Mouse (Mus musculus) megakaryocyte, embryonic 14.5 days (primary cell): Measurements from ENCODE around the gene Gja5.

ENCODE experiments used
- FLI1 ChIP-seq: IDR thresholded peaks from 2 replicates; pipeline ENCODE4 v1.6.1; 2012; ENCODE audit warnings: low read length, inconsistent platforms, mixed read lengths
- GATA1 ChIP-seq: IDR thresholded peaks from 3 replicates; pipeline ENCODE4 v1.6.1; 2012; ENCODE audit warnings: mixed read lengths, low read length, inconsistent platforms, borderline replicate concordance

DNA sequence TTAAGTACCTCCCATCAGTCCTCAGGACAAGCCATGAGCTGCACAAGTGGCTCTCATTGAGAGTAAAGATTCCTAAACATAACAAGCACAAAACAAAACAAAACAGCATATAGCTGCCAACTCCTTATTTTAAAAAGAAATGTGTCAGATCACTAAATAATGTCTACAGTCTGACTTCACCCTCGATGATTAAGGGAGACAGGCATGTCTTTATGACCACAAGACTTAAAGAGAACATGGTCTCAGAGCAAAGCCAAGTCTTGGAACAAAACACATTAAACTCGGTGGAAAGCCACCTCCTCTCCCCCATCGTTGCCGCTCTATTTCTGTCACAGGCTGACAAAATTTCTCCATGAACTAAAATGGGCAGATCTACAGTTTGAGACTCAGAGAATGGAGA is 20.1 kb downstream of the Gja5 start:
- TF ChIP-seq GATA1 (no peak), FLI1 (no peak)
